Mouse (Mus musculus) left cerebral cortex, postnatal 10 days (tissue): Measurements from ENCODE around the gene Rp2. TPM values are rescaled to one million over a fixed set of nuclear protein-coding genes. Genes with fewer than 3 reads are reported as not detected.

Source experiments
- DNase-seq, 2 experiments: peaks; one replicate each; pipeline ENCODE4 v3.0.0; 2021 to 2022; ENCODE audit warnings: low spot score in 2 of 2, mixed read lengths in 1 of 2; ENCODE audit errors: extremely low spot score in 1 of 2
- intact Hi-C: fragments of 180-260 bp; cut with DNase I; formaldehyde crosslinking; loops from one replicate; pipeline ENCODE4 v1.15.1; 2025
- total RNA-seq, 2 experiments: library from RNA; stranded (reverse); gene quantifications; 2 replicates each; pipeline ENCODE4 v1.2.3; 2021

Gene Rp2
- total RNA-seq, 2 experiments from 2014 or later, result 13.1 to 14.0 TPM

GRCm38 (mm10) chrX:20414885-20415622 is 50.8 kb downstream of the Rp2 start:
- DNase-seq, result peak in 1 of 2 experiments; percentile 19
- intact Hi-C loops, result no loop called here

- no peak for DNase-seq
- intact Hi-C loops, result no loop called here
These were observed 54.2 kb downstream of the Rp2 start for GRCm38 (mm10) chrX:20418461-20418860.

- DNase-seq, result no peak
- intact Hi-C loops, result no loop called here
These were observed 55.3 kb downstream of the Rp2 start for GRCm38 (mm10) chrX:20419536-20419935.

GRCm38 (mm10) chrX:20425140-20425838 is 61.0 kb downstream of the Rp2 start, which contains the start of gene Jade3:
TSS of gene Jade3 (plus strand) at chrX:20425688.
- intact Hi-C loops, result no loop called here
- peak; percentile 37 to 83 for DNase-seq

- intact Hi-C loops, result no loop called here
- DNase-seq, result peak in 1 of 2 experiments; percentile 40
These were observed 61.7 kb downstream of the Rp2 start for GRCm38 (mm10) chrX:20425839-20426449.

Other genes starting within 250 kb of the Rp2 start
- gene Slc9a7, start 72.7 kb upstream of the Rp2 start, total RNA-seq, result 10 to 100 TPM; 71.0 to 75.4 TPM
- 1 to 10 TPM; 7.3 to 8.1 TPM for gene Jade3, start 61.2 kb downstream of the Rp2 start, total RNA-seq
- gene Rgn, start 185.3 kb downstream of the Rp2 start, total RNA-seq, result under 1 TPM; 0.22 to 0.49 TPM